Mouse (Mus musculus): ENCODE data around the gene Arhgap22.

Arhgap22 gene

GRCm38 (mm10) chr14:33213823-33214766 lies at the start of gene Arhgap22:
Gene Arhgap22 (plus strand): TSS chr14:33214026.
- DNase-seq (ENCODE audit: low spot score in 2 of 2) = peak; percentile 72 to 76

- DNase-seq (ENCODE audit: low spot score in 2 of 2) = no peak
Observed at GRCm38 (mm10) chr14:33168750-33169149, 45.1 kb upstream of the Arhgap22 start.

- DNase-seq (ENCODE audit: low spot score in 2 of 2) = no peak
Observed at GRCm38 (mm10) chr14:33171942-33172341, 41.9 kb upstream of the Arhgap22 start.

- peak; percentile 11 to 28 for DNase-seq (ENCODE audit: low spot score in 2 of 2)
Observed at GRCm38 (mm10) chr14:33175059-33175821, 38.6 kb upstream of the Arhgap22 start.

GRCm38 (mm10) chr14:33180102-33180501 lies 33.7 kb upstream of the Arhgap22 start:
- DNase-seq (ENCODE audit: low spot score in 2 of 2) = no peak

- peak; percentile 34 to 59 for DNase-seq (ENCODE audit: low spot score in 2 of 2)
Observed at GRCm38 (mm10) chr14:33185068-33185800, 28.6 kb upstream of the Arhgap22 start, which contains the start of gene Wdfy4. Gene Wdfy4 (minus strand): TSS chr14:33185508.

- no peak for DNase-seq (ENCODE audit: low spot score in 2 of 2)
Observed at GRCm38 (mm10) chr14:33187201-33187600, 26.6 kb upstream of the Arhgap22 start.

- no peak for DNase-seq (ENCODE audit: low spot score in 2 of 2)
Observed at GRCm38 (mm10) chr14:33189230-33189629, 24.6 kb upstream of the Arhgap22 start.

GRCm38 (mm10) chr14:33189849-33190423 lies 23.9 kb upstream of the Arhgap22 start:
- no peak for DNase-seq (ENCODE audit: low spot score in 2 of 2)

GRCm38 (mm10) chr14:33190646-33191045 lies 23.2 kb upstream of the Arhgap22 start:
- no peak for DNase-seq (ENCODE audit: low spot score in 2 of 2)

- no peak for DNase-seq (ENCODE audit: low spot score in 2 of 2)
Observed at GRCm38 (mm10) chr14:33193762-33194161, 20.1 kb upstream of the Arhgap22 start.

GRCm38 (mm10) chr14:33194241-33194640 lies 19.6 kb upstream of the Arhgap22 start:
- DNase-seq (ENCODE audit: low spot score in 2 of 2) = no peak

GRCm38 (mm10) chr14:33202161-33202560 lies 11.7 kb upstream of the Arhgap22 start:
- no peak for DNase-seq (ENCODE audit: low spot score in 2 of 2)

GRCm38 (mm10) chr14:33202885-33203284 lies 10.9 kb upstream of the Arhgap22 start:
- DNase-seq (ENCODE audit: low spot score in 2 of 2) = no peak

- DNase-seq (ENCODE audit: low spot score in 2 of 2) = no peak
Observed at GRCm38 (mm10) chr14:33203777-33204176, 10.0 kb upstream of the Arhgap22 start.

- DNase-seq (ENCODE audit: low spot score in 2 of 2) = no peak
Observed at GRCm38 (mm10) chr14:33205280-33205965, 8.4 kb upstream of the Arhgap22 start.

- no peak for DNase-seq (ENCODE audit: low spot score in 2 of 2)
Observed at GRCm38 (mm10) chr14:33207011-33207410, 6.8 kb upstream of the Arhgap22 start.

GRCm38 (mm10) chr14:33208331-33208730 lies 5.5 kb upstream of the Arhgap22 start:
- no peak for DNase-seq (ENCODE audit: low spot score in 2 of 2)

- DNase-seq (ENCODE audit: low spot score in 2 of 2) = no peak
Observed at GRCm38 (mm10) chr14:33210806-33211205, 3.0 kb upstream of the Arhgap22 start.

GRCm38 (mm10) chr14:33212271-33212957 lies 1.4 kb upstream of the Arhgap22 start:
- no peak for DNase-seq (ENCODE audit: low spot score in 2 of 2)

Measured in heart, adult 9 months (tissue).